Mouse (Mus musculus) embryonic fibroblast, embryonic 13.5 days (primary cell): ENCODE measurements around the gene C2cd3.

ENCODE experiments used
- CTCF ChIP-seq: IDR thresholded peaks from 2 replicates; pipeline ENCODE4 v1.5.1; 2011; ENCODE audit warnings: mild to moderate bottlenecking, control low read depth, low read length, moderate library complexity, borderline replicate concordance; ENCODE audit not compliant: insufficient read depth
- POLR2A ChIP-seq: IDR thresholded peaks from 2 replicates; pipeline ENCODE4 v1.6.1; 2011; ENCODE audit warnings: low read depth, mild to moderate bottlenecking, control low read depth, low read length, moderate library complexity

DNA sequence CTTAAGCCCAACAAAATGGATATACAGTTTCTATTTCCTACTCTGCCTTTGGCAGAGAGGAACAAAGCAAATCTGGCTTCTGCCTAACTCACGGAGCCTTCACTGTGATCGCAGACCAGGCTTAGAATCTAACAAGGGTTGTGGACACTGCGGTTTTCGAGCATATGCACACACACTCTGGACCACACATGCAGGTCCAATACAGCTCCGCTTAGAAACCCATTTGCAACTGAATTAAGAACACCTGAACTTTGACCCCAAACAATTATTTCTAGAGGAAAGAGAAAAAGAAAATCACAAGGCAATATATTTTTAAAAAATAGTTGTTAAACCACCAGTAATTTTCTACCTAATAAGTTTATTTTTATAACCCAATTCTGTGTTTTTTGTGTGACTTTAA is 15.7 kb upstream of the C2cd3 start:
- TF ChIP-seq CTCF (no peak), POLR2A (no peak)
